Mouse (Mus musculus): Measurements from ENCODE around the gene Prr3. TPM values are rescaled to one million over a fixed set of nuclear protein-coding genes. Genes with fewer than 3 reads are reported as not detected.

Gene Prr3
- polyA plus RNA-seq, 1 experiment from 2014 or later, result 11.2 TPM

DNA sequence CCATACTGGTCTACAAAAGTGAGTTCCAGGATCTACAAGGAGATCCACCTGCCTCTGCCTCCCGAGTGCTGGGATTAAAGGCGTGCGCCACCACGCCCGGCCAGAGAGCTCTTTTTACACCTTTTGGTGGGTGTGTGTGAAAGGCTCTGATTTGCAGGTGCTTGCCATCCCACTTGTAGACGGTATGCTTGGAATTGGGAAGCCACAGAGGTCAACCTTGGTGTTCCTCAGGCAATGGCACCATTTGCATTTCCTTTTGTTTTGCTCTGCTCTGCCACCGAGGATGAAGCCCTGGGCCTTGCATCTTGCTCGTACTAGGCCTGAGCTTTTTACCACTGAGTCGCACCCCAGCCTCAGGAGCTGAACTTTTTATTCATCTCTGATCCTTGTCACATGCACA, 1.7 kb upstream of the Prr3 start:
- no peaks in the 10 kb centered on the region for H3K27me3 ChIP-seq (ENCODE audit: control insufficient read depth, insufficient read depth, low read length)
- WGBS, result 90% methylated on average over 9 of the region's 9 CpGs
- no peak overlapping the region for H3K4me3 ChIP-seq (ENCODE audit: control insufficient read depth in 1 of 2, insufficient read depth in 1 of 2, low read depth in 1 of 2, low read length in 2 of 2)
- H3K9ac ChIP-seq (ENCODE audit: low read length), result peak overlapping the region; percentile 0; the same call in 1 of the 2 replicates
- H3K27ac ChIP-seq (replicated peaks in 1 of 2; ENCODE audit: control insufficient read depth in 1 of 2, insufficient read depth in 1 of 2, low read depth in 2 of 2, low read length in 2 of 2), result no peak overlapping the region
- H3K4me2 ChIP-seq (ENCODE audit: low read length), result no peak overlapping the region
- ATAC-seq (ENCODE audit: insufficient number of reproducible peaks, insufficient read depth, low FRiP score, low read depth), result no peak
- peaks cover 55% of the 10 kb centered on the region for H3K36me3 ChIP-seq (ENCODE audit: control insufficient read depth, insufficient read depth, low read length)
- H3K4me1 ChIP-seq (ENCODE audit: control insufficient read depth in 2 of 2, insufficient read depth in 2 of 2, low read length in 2 of 2), result peaks cover 11 to 13% of the 10 kb centered on the region in 2 experiments
- H3K9me3 ChIP-seq (ENCODE audit: control insufficient read depth, low read length), result no peaks in the 10 kb centered on the region

DNA sequence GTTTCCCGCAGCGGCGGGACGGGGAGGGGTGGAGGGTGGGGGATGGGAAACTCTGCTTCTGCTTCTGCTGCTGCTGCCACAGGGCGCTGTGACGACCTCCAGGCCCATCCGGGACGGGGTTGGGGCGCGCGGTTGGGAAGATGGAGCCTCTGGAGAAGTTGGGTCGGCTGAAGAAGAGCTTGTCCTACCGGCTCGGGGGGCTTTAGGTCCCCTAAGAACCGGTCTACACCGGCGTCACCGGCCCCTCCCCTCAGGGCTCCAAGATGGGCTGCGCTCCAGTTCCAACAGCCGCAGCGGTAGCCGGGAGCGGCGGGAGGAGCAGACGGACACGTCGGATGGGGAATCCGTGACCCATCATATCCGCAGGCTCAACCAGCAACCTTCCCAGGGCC, 323 bp upstream of the Prr3 start:
- peak overlapping the region; percentile 82 to 84 for H3K4me3 ChIP-seq (ENCODE audit: control insufficient read depth in 1 of 2, insufficient read depth in 1 of 2, low read depth in 1 of 2, low read length in 2 of 2)
- peak overlapping the region; percentile 80 for H3K9ac ChIP-seq (ENCODE audit: low read length)
- peaks cover 11 to 13% of the 10 kb centered on the region in 2 experiments for H3K4me1 ChIP-seq (ENCODE audit: control insufficient read depth in 2 of 2, insufficient read depth in 2 of 2, low read length in 2 of 2)
- ATAC-seq (ENCODE audit: insufficient number of reproducible peaks, insufficient read depth, low FRiP score, low read depth), result peak; percentile 22
- no peaks in the 10 kb centered on the region for H3K27me3 ChIP-seq (ENCODE audit: control insufficient read depth, insufficient read depth, low read length)
- WGBS, result 2% methylated on average over 29 of the region's 29 CpGs
- H3K36me3 ChIP-seq (ENCODE audit: control insufficient read depth, insufficient read depth, low read length), result peaks cover 55% of the 10 kb centered on the region
- peak overlapping the region; percentile 77 to 90 for H3K27ac ChIP-seq (replicated peaks in 1 of 2; ENCODE audit: control insufficient read depth in 1 of 2, insufficient read depth in 1 of 2, low read depth in 2 of 2, low read length in 2 of 2)
- H3K4me2 ChIP-seq (ENCODE audit: low read length), result peak overlapping the region; percentile 92
- H3K9me3 ChIP-seq (ENCODE audit: control insufficient read depth, low read length), result no peaks in the 10 kb centered on the region

DNA sequence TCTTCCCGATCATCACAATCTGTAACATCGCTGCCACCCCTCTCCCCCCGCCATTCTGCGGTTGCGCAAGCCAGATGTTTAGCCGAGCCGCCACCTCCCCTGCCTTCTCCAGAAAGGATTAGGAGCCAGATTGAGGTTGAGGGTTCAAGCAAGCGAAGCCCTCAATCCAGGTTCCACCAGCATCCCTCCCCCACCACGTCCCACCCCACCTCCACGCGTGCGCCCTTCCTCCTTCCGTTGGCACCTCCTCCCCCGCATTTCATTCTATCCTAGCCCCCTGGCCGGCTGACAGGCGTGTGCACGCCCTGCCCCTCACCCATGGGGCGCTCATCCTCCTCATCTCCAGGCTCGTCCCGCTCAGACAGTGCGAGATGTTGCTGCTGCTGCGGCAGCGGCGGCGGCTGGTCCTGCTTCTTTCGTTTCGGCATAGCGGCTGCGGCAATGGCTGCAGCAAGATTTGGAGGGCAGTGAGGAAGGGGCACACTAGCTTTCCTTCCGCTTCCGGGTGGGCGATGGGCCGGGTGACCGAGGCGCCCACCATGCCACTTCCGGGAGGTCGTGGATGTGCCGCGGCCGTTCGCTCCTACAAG, 1.1 kb downstream of the Prr3 start:
- H3K4me1 ChIP-seq (ENCODE audit: control insufficient read depth in 2 of 2, insufficient read depth in 2 of 2, low read length in 2 of 2), result peaks cover 11 to 13% of the 10 kb centered on the region in 2 experiments
- WGBS, result under 1% methylated on average over 41 of the region's 41 CpGs
- peak overlapping the region; percentile 90 to 92 for H3K27ac ChIP-seq (replicated peaks in 1 of 2; ENCODE audit: control insufficient read depth in 1 of 2, insufficient read depth in 1 of 2, low read depth in 2 of 2, low read length in 2 of 2)
- H3K4me3 ChIP-seq (ENCODE audit: control insufficient read depth in 1 of 2, insufficient read depth in 1 of 2, low read depth in 1 of 2, low read length in 2 of 2), result peak overlapping the region; percentile 82 to 84
- no peaks in the 10 kb centered on the region for H3K9me3 ChIP-seq (ENCODE audit: control insufficient read depth, low read length)
- peaks cover 58% of the 10 kb centered on the region for H3K36me3 ChIP-seq (ENCODE audit: control insufficient read depth, insufficient read depth, low read length)
- H3K27me3 ChIP-seq (ENCODE audit: control insufficient read depth, insufficient read depth, low read length), result no peaks in the 10 kb centered on the region
- ATAC-seq (ENCODE audit: insufficient number of reproducible peaks, insufficient read depth, low FRiP score, low read depth), result peak; percentile 48
- H3K4me2 ChIP-seq (ENCODE audit: low read length), result peak overlapping the region; percentile 92
- H3K9ac ChIP-seq (ENCODE audit: low read length), result peak overlapping the region; percentile 80

DNA sequence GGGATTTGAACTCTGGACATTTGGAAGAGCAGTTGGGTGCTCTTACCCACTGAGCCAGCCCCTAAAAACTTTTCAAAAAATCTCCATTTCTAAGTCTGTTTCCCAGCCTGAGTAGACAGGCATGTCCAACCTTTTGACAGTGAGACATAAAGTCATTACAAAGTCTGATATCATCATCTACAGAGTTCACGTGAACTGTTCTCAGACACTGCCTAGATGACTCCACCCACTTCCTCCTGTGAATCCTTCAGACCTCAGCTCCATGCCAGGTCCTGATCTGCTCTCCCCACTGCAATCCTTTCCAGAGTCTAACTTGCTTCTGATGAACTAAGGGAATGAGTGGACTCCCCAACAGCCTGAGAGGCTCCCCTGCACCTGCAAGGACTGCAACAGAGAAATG, 7.9 kb downstream of the Prr3 start:
- Histone ChIP-seq H3K4me2 (ENCODE audit: low read length) (no peak overlapping the region), H3K9ac (ENCODE audit: low read length) (no peak overlapping the region), H3K4me3 (ENCODE audit: control insufficient read depth in 1 of 2, insufficient read depth in 1 of 2, low read depth in 1 of 2, low read length in 2 of 2) (no peak overlapping the region), H3K27me3 (ENCODE audit: control insufficient read depth, insufficient read depth, low read length) (no peaks in the 10 kb centered on the region), H3K4me1 (ENCODE audit: control insufficient read depth in 2 of 2, insufficient read depth in 2 of 2, low read length in 2 of 2) (peaks cover 7 to 15% of the 10 kb centered on the region in 2 experiments), H3K27ac (replicated peaks in 1 of 2; ENCODE audit: control insufficient read depth in 1 of 2, insufficient read depth in 1 of 2, low read depth in 2 of 2, low read length in 2 of 2) (no peak overlapping the region), H3K9me3 (ENCODE audit: control insufficient read depth, low read length) (no peaks in the 10 kb centered on the region), H3K36me3 (ENCODE audit: control insufficient read depth, insufficient read depth, low read length) (peaks cover 54% of the 10 kb centered on the region)
- WGBS, result 62% methylated on average over 1 of the region's 1 CpGs
- ATAC-seq (ENCODE audit: insufficient number of reproducible peaks, insufficient read depth, low FRiP score, low read depth), result no peak

DNA sequence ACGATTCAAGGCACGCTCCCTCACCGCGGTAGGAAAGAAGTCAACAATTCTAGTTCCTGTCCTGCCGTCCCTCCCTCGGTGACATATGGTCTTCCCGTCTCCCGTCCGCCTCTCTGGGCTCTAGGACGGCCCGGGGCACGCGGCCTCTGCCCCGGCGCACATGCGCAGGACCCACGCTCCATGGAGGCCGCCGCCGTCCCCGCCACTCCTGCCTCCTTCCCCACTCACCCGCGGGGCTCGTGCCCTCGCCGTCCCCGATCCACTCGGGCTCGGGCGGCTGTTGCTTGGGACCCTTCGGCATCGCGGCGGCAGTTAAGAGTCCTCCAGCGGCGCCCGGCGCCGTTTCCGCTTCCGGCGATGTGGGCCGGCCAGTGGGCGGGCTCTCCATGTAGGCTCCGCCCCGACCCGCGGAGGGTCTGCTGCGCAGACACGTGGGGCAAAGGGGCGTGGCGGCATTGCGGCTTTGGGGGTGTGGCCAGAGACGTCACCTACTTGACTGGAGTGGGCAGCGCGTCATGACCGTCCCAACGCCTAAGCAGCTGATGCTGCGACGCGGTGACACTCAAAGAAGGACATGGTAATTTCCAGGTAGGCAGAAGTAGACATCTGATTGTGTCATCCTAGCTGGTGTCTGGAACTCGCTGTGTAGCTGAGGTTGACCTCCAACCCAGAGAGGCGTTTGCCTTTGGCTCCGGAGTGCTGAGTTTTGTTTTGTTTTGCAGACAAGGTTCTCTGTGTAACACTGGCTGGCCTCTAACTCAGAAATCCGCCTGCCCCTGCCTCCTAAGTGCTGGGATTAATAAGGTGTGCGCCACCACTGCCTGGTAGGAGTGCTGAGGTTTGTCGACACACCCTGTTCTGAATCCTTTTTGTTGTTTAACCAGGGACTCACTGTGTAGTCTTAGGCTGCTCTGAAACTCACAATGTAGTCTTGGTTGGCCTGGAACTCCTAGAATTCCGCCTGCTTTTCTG, 10.3 kb downstream of the Prr3 start, which contains the start of gene Abcf1:
Abcf1 (minus strand) TSS at position 344 of the 972 bp plus-strand sequence.
- Histone ChIP-seq H3K4me1 (ENCODE audit: control insufficient read depth in 2 of 2, insufficient read depth in 2 of 2, low read length in 2 of 2) (peaks cover 7 to 15% of the 10 kb centered on the region in 2 experiments), H3K27ac (replicated peaks in 1 of 2; ENCODE audit: control insufficient read depth in 1 of 2, insufficient read depth in 1 of 2, low read depth in 2 of 2, low read length in 2 of 2) (peak within 1 kb of the TSS; percentile 30 to 72), H3K9ac (ENCODE audit: low read length) (peak within 1 kb of the TSS; percentile 82), H3K4me3 (ENCODE audit: control insufficient read depth in 1 of 2, insufficient read depth in 1 of 2, low read depth in 1 of 2, low read length in 2 of 2) (peak within 1 kb of the TSS; percentile 73 to 86), H3K4me2 (ENCODE audit: low read length) (peak within 1 kb of the TSS; percentile 80), H3K9me3 (ENCODE audit: control insufficient read depth, low read length) (no peaks in the 10 kb centered on the region), H3K36me3 (ENCODE audit: control insufficient read depth, insufficient read depth, low read length) (peaks cover 45% of the 10 kb centered on the region), H3K27me3 (ENCODE audit: control insufficient read depth, insufficient read depth, low read length) (no peaks in the 10 kb centered on the region)
- under 1% methylated on average over 68 of the region's 68 CpGs for WGBS
- ATAC-seq (ENCODE audit: insufficient number of reproducible peaks, insufficient read depth, low FRiP score, low read depth), result peak; percentile 96

DNA sequence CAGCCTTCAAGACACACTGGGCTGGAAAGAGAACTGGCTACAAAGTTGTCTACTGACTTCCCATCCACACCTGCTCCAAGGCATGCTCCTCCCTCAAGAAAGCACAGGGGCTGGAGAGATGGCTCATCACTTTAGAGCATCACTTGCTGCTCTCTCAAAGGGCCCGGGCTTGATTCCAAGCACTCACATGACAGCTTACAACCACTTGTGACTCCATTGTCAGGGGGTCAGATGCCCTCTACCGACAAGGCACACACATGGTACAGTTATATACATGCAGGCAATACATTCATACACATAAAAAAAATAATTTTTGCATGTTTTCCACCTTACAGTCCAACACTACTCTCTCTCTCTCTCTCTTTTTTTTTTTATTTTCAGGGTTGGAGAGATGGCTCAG, 12.4 kb downstream of the Prr3 start:
- WGBS, result 85% methylated on average over 2 of the region's 2 CpGs
- Histone ChIP-seq H3K9me3 (ENCODE audit: control insufficient read depth, low read length) (no peaks in the 10 kb centered on the region), H3K27ac (replicated peaks in 1 of 2; ENCODE audit: control insufficient read depth in 1 of 2, insufficient read depth in 1 of 2, low read depth in 2 of 2, low read length in 2 of 2) (no peak overlapping the region), H3K9ac (ENCODE audit: low read length) (no peak overlapping the region), H3K27me3 (ENCODE audit: control insufficient read depth, insufficient read depth, low read length) (no peaks in the 10 kb centered on the region), H3K4me1 (ENCODE audit: control insufficient read depth in 2 of 2, insufficient read depth in 2 of 2, low read length in 2 of 2) (peaks cover 7 to 15% of the 10 kb centered on the region in 2 experiments), H3K4me2 (ENCODE audit: low read length) (no peak overlapping the region), H3K4me3 (ENCODE audit: control insufficient read depth in 1 of 2, insufficient read depth in 1 of 2, low read depth in 1 of 2, low read length in 2 of 2) (no peak overlapping the region), H3K36me3 (ENCODE audit: control insufficient read depth, insufficient read depth, low read length) (peaks cover 49% of the 10 kb centered on the region)
- ATAC-seq (ENCODE audit: insufficient number of reproducible peaks, insufficient read depth, low FRiP score, low read depth), result no peak

DNA sequence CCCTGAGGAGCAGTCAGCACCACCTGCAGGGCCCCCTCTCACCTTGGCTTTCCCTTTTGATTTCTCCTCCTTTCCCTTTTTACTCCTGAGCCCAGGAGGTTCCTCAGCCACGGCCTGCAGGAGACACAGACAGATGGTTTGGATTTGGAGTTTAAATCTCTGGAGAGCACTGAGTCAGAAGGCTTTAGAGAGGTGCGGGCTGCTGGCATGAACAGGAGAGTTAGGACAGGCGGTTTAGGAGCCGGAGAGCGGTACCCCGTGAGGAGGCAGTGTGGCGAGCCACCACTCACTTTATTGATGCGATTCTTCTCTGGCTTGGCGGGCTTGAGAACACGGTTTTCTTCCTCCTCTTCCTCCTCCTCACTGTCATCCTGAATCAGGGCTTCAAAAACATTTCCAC, 16.8 kb downstream of the Prr3 start:
- no peak overlapping the region for H3K9ac ChIP-seq (ENCODE audit: low read length)
- no peak overlapping the region for H3K27ac ChIP-seq (replicated peaks in 1 of 2; ENCODE audit: control insufficient read depth in 1 of 2, insufficient read depth in 1 of 2, low read depth in 2 of 2, low read length in 2 of 2)
- peaks cover 86% of the 10 kb centered on the region for H3K36me3 ChIP-seq (ENCODE audit: control insufficient read depth, insufficient read depth, low read length)
- no peak for ATAC-seq (ENCODE audit: insufficient number of reproducible peaks, insufficient read depth, low FRiP score, low read depth)
- H3K4me1 ChIP-seq (ENCODE audit: control insufficient read depth in 2 of 2, insufficient read depth in 2 of 2, low read length in 2 of 2), result peaks cover 2% of the 10 kb centered on the region in 2 experiments; a peak in 3 of 4 replicates
- H3K9me3 ChIP-seq (ENCODE audit: control insufficient read depth, low read length), result no peaks in the 10 kb centered on the region
- no peaks in the 10 kb centered on the region for H3K27me3 ChIP-seq (ENCODE audit: control insufficient read depth, insufficient read depth, low read length)
- H3K4me3 ChIP-seq (ENCODE audit: control insufficient read depth in 1 of 2, insufficient read depth in 1 of 2, low read depth in 1 of 2, low read length in 2 of 2), result no peak overlapping the region
- WGBS, result 90% methylated on average over 10 of the region's 10 CpGs
- no peak overlapping the region for H3K4me2 ChIP-seq (ENCODE audit: low read length)

Measured in heart, embryonic 14.5 days (tissue).